Mouse (Mus musculus): ENCODE measurements around the gene Igtp.
A peak's percentile ranks its signal among the peaks of the same experiment; 100 is the strongest.
"Not testable (repeated sequence)": the region's sequence is repeated elsewhere in the genome, so short reads cannot be mapped to it uniquely, and the experiment has no call there.

Igtp gene

GRCm38 (mm10) chr11:58214391-58215048 lies 15.2 kb downstream of the Igtp start:
- DNase-seq = no peak

GRCm38 (mm10) chr11:58215049-58215430 lies 15.7 kb downstream of the Igtp start:
- DNase-seq = not testable (repeated sequence)

GRCm38 (mm10) chr11:58215814-58216213 lies 16.5 kb downstream of the Igtp start:
- DNase-seq = no peak

- DNase-seq = no peak
Observed at GRCm38 (mm10) chr11:58216823-58217222, 17.5 kb downstream of the Igtp start.

- no peak for DNase-seq
Observed at GRCm38 (mm10) chr11:58223751-58224150, 24.4 kb downstream of the Igtp start.

- no peak for DNase-seq
Observed at GRCm38 (mm10) chr11:58224313-58224712, 25.0 kb downstream of the Igtp start.

- DNase-seq = not testable (repeated sequence)
Observed at GRCm38 (mm10) chr11:58224872-58225271, 25.5 kb downstream of the Igtp start.

- peak; percentile 64 for DNase-seq
Observed at GRCm38 (mm10) chr11:58225655-58226054, 26.3 kb downstream of the Igtp start.

- DNase-seq = no peak
Observed at GRCm38 (mm10) chr11:58226425-58226824, 27.1 kb downstream of the Igtp start.

GRCm38 (mm10) chr11:58228021-58228420 lies 28.7 kb downstream of the Igtp start:
- DNase-seq = not testable (repeated sequence)

GRCm38 (mm10) chr11:58230396-58230910 lies 31.1 kb downstream of the Igtp start:
- DNase-seq = no peak

GRCm38 (mm10) chr11:58231156-58231555 lies 31.8 kb downstream of the Igtp start:
- no peak for DNase-seq

GRCm38 (mm10) chr11:58234551-58234950 lies 35.2 kb downstream of the Igtp start:
- DNase-seq = not testable (repeated sequence)

- no peak for DNase-seq
Observed at GRCm38 (mm10) chr11:58235152-58235551, 35.8 kb downstream of the Igtp start.

GRCm38 (mm10) chr11:58238840-58239791 lies 39.8 kb downstream of the Igtp start:
- no peak for DNase-seq

GRCm38 (mm10) chr11:58247294-58247693 lies 47.9 kb downstream of the Igtp start:
- DNase-seq = no peak

- no peak for DNase-seq
Observed at GRCm38 (mm10) chr11:58249203-58249981, 50.0 kb downstream of the Igtp start.

GRCm38 (mm10) chr11:58250550-58250949 lies 51.2 kb downstream of the Igtp start:
- no peak for DNase-seq

- DNase-seq = no peak
Observed at GRCm38 (mm10) chr11:58254411-58254810, 55.1 kb downstream of the Igtp start.

Data from cerebellum, adult 8-10 months (tissue).